Mouse (Mus musculus): ENCODE results near the gene Mpeg1. TPM values are rescaled to one million over a fixed set of nuclear protein-coding genes. Genes with fewer than 3 reads are reported as not detected.
A peak's percentile ranks its signal among the peaks of the same experiment; 100 is the strongest.

The Mpeg1 gene
- 43.8 and 53.6 TPM in 2 replicates for total RNA-seq (2012; rRNA removed)
- 67.0 and 68.0 TPM in 2 replicates for total RNA-seq (2014; rRNA removed)
- polyA plus RNA-seq (2012; ENCODE audit: insufficient read length, low read depth), result 241 and 270 TPM in 2 replicates

DNA sequence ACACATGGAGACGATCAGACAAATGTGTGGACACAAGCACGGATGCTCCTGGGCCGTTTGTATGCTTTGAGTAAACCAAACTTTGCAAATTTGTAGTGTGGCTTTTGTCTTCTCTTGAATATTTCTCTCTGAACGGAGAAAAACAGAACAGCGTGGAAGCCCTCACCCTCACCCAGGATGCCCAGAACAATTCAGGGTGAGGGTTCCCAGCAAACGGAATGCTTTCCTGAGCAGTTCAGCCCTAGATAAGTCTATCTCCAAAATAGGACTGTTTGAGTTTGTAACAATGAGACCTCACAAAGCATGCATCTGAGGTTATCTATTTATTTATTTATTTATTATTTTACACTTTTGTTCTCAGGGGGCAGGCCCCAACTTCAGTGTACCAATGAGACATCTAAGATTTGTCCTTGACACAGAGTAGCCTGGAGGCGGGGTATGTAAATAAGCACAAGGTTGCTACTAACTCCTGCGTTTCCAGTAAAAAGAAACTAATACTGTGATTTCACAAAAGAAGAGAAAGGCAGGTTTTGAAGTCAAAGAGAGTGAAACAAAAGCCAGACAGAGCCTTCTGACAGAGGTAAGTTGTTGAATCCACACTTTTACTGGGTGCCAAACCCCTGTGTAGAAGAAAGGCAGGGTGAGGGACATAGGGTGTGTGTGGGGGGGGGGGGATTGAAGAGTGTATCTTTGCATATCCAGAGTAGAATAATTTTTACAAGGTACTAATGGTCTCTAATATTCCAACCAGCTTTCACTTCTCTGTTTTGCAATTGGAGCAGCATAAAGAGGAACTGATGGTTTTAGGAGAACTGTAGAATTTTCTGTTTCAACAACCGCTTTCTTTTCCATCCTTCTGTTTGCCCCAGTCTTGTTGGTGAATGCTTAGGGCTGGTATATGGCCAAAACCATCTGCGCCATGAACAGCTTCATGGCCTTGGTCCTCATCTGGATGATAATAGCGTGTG, at the start of gene Mpeg1:
Gene Mpeg1, plus strand, starts transcription at position 498 of the 968 bp plus-strand sequence.
- in situ Hi-C loops (cut with MboI; ENCODE audit: low pct_ligation_motif_present, low pct_unique_long_range_greater_than_20kb, low sequenced_read_pairs) (loop anchor here (5.0 kb wide), 1 partner anchor 42 kb away; the partner anchor contains the start of gene Dtx4), dilution Hi-C loops (cut with MboI; ENCODE audit: extremely low pct_ligation_motif_present, extremely low pct_unique_long_range_greater_than_20kb, low sequenced_read_pairs) (no loop called here)
- Histone ChIP-seq H3K9ac (ENCODE audit: insufficient read depth, low read depth) (peak within 1 kb of the TSS; percentile 88), H3K27ac (ENCODE audit: insufficient read depth, low read depth) (peak within 1 kb of the TSS; percentile 96), H3K27me3 (replicated peaks) (no peaks in the 10 kb centered on the region), H3K79me2 (replicated peaks; ENCODE audit: control insufficient read depth, extremely low read depth, insufficient read depth, poor library complexity, severe bottlenecking) (peaks cover 46% of the 10 kb centered on the region), H3K4me1 (ENCODE audit: control insufficient read depth in 1 of 2, insufficient read depth in 2 of 2) (peaks cover 4 to 26% of the 10 kb centered on the region in 2 experiments; a peak in 3 of 4 replicates), H3K9me3 (replicated peaks; ENCODE audit: low read length) (no peaks in the 10 kb centered on the region), H3K36me3 (replicated peaks in 1 of 2; ENCODE audit: control insufficient read depth in 1 of 2, insufficient read depth in 1 of 2, low read length in 1 of 2) (peaks cover 1 to 29% of the 10 kb centered on the region in 2 experiments), H3K4me2 (ENCODE audit: insufficient read depth, low read depth, poor library complexity, severe bottlenecking) (peak within 1 kb of the TSS; percentile 87), H3K4me3 (replicated peaks in 1 of 3; ENCODE audit: low read depth in 2 of 3, low read length in 2 of 3, poor library complexity in 1 of 3) (peak within 1 kb of the TSS; percentile 74 to 99 (median 92))
- peak; percentile 78 for DNase-seq (ENCODE audit: extremely low read depth)
- 0 out of 2 replicates have a peak, but pooled peaks have one; percentile 34 for TF ChIP-seq KAT2A (IDR thresholded peaks at IDR 0.05; ENCODE audit: insufficient replicate concordance, low read length)
- TF ChIP-seq TBP (conservative IDR thresholded peaks at IDR 0.05; ENCODE audit: low read depth, low read length), result peak; percentile 82
- no peak for TF ChIP-seq ZC3H11A (IDR thresholded peaks at IDR 0.05; ENCODE audit: low read depth, low read length)
- TF ChIP-seq CHD1 (IDR thresholded peaks at IDR 0.05; ENCODE audit: low read depth, low read length), result peak; percentile 23; the same call in 1 of the 2 replicates
- TF ChIP-seq ZNF384 (IDR thresholded peaks at IDR 0.05; ENCODE audit: low read depth, low read length), result no peak
- no peak for TF ChIP-seq NRF1 (IDR thresholded peaks at IDR 0.05; ENCODE audit: low read depth, low read length)
- peak; percentile 47; the same call in 1 of the 2 replicates for TF ChIP-seq MEF2A (IDR thresholded peaks at IDR 0.05; ENCODE audit: borderline replicate concordance, low read depth, low read length)
- no peak for TF ChIP-seq GABPA (IDR thresholded peaks at IDR 0.05; ENCODE audit: insufficient replicate concordance, low read depth, low read length)
- TF ChIP-seq JUN (IDR thresholded peaks at IDR 0.05; ENCODE audit: insufficient read depth, low read depth, low read length), result no peak
- TF ChIP-seq NELFE (IDR thresholded peaks at IDR 0.05; ENCODE audit: low read depth, low read length), result peak; percentile 46
- TF ChIP-seq MYC (IDR thresholded peaks at IDR 0.05; ENCODE audit: low read depth, low read length), result peak; percentile 49; the same call in 1 of the 2 replicates
- peak; percentile 62 for TF ChIP-seq TCF12 (IDR thresholded peaks at IDR 0.05; ENCODE audit: low read depth, low read length)
- no peak for TF ChIP-seq CTCF (conservative IDR thresholded peaks at IDR 0.05 in 1 of 2, IDR thresholded peaks at IDR 0.05 in 1 of 2; ENCODE audit: low read depth in 2 of 2, low read length in 2 of 2)
- 0 out of 2 replicates have a peak, but pooled peaks have one; percentile 62 for TF ChIP-seq RCOR1 (conservative IDR thresholded peaks at IDR 0.05; ENCODE audit: low read depth, low read length)
- peak; percentile 89 for TF ChIP-seq SIN3A (IDR thresholded peaks at IDR 0.05; ENCODE audit: low read length)
- TF ChIP-seq POLR2AphosphoS2 (IDR thresholded peaks at IDR 0.05; ENCODE audit: low read depth, low read length), result no peak
- TF ChIP-seq E2F4 (IDR thresholded peaks at IDR 0.05; ENCODE audit: insufficient replicate concordance, low read depth, low read length), result 0 out of 2 replicates have a peak, but pooled peaks have one; percentile 50
- TF ChIP-seq HCFC1 (IDR thresholded peaks at IDR 0.05; ENCODE audit: low read depth, low read length), result no peak; the same call in 1 of the 2 replicates
- TF ChIP-seq MXI1 (IDR thresholded peaks at IDR 0.05; ENCODE audit: low read depth, low read length), result no peak; the same call in 1 of the 2 replicates
- peak; percentile 91 for TF ChIP-seq EP300 (IDR thresholded peaks at IDR 0.05; ENCODE audit: low read length)
- TF ChIP-seq POLR2A (IDR thresholded peaks at IDR 0.05; ENCODE audit: low read depth, low read length), result peak; percentile 56; the same call in 1 of the 2 replicates
- no peak for TF ChIP-seq RAD21 (IDR thresholded peaks at IDR 0.05; ENCODE audit: low read depth, low read length)
- peak; percentile 71 for TF ChIP-seq CHD2 (IDR thresholded peaks at IDR 0.05; ENCODE audit: low read length)
- no peak for TF ChIP-seq MAX (IDR thresholded peaks at IDR 0.05; ENCODE audit: low read length)
- TF ChIP-seq MAFK (IDR thresholded peaks at IDR 0.05; ENCODE audit: insufficient replicate concordance, low read length), result no peak
- TF ChIP-seq SMC3 (IDR thresholded peaks at IDR 0.05; ENCODE audit: low read depth, low read length), result no peak
- no peak for TF ChIP-seq USF1 (IDR thresholded peaks at IDR 0.05; ENCODE audit: low read depth, low read length)
- no peak for TF ChIP-seq ZKSCAN1 (IDR thresholded peaks at IDR 0.05; ENCODE audit: borderline replicate concordance, low read depth, low read length)
- no peak for TF ChIP-seq USF2 (conservative IDR thresholded peaks at IDR 0.05; ENCODE audit: low read depth, low read length)
- TF ChIP-seq MAZ (IDR thresholded peaks at IDR 0.05; ENCODE audit: low read depth, low read length), result peak; percentile 66
- TF ChIP-seq PAX5 (IDR thresholded peaks at IDR 0.05; ENCODE audit: low read length), result no peak
- TF ChIP-seq UBTF (IDR thresholded peaks at IDR 0.05; ENCODE audit: low read depth, low read length), result no peak
- TF ChIP-seq ELF1 (IDR thresholded peaks at IDR 0.05; ENCODE audit: low read depth, low read length), result no peak
- no peak; the same call in none of the 2 replicates for TF ChIP-seq BHLHE40 (IDR thresholded peaks at IDR 0.05; ENCODE audit: low read depth, low read length)
- no peak for TF ChIP-seq JUND (conservative IDR thresholded peaks at IDR 0.05; ENCODE audit: low read depth, low read length)
- peak; percentile 70 for TF ChIP-seq ETS1 (conservative IDR thresholded peaks at IDR 0.05; ENCODE audit: low read depth, low read length)
- peak; percentile 88 for TF ChIP-seq IRF4 (IDR thresholded peaks at IDR 0.05; ENCODE audit: low read depth, low read length)
